Mouse (Mus musculus): ENCODE measurements around the gene Fbxo21.

DNA sequence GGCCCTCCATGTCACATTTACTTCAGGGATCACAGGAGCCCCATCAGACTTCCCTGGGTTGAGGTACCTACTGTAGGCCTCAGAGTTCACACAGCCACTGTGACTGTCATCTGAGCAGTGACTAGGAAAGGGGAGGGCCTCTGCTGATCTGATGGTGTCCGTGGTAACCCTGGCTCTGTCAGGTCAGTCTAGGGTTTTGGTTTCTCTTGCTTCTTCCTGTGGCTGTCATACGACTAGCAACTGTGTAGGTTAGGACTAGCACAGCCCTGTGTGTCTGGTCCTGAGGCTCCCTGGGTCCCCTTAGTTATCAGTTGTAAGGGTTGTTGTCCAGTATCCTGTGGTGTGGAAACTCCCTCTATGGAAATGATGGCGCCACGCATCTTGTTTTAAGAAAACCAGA, 74.2 kb downstream of the Fbxo21 start:
- TF ChIP-seq POLR2A (IDR thresholded peaks at IDR 0.05; ENCODE audit: extremely low read depth, insufficient read depth, low read length) (no peak), CTCF (IDR thresholded peaks at IDR 0.05; ENCODE audit: extremely low read depth, insufficient read depth, low read length) (no peak)

Data from cortical plate, adult 2 months (tissue).